Mouse (Mus musculus): Measurements from ENCODE around the gene 2310079G19Rik.

DNA sequence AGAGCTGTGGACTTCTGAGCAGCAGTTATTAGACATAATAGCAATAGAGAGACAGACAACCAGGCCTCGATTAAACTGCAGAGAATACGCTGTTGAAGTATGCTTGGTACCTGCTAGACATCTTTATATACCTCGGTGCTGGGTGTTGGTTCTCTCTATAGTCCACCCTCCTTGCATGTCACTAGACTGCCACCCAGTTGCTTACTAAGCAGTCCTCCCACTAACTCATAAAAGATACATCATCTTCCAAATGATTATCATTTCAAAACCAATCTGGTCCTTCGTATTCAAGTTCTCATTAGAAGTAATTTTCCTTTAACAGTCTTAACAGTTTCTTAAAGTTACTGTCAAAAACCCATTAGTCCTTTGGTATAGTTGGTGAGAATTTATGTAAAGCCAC lies at the start of gene 2310079G19Rik:
- TF ChIP-seq CTCF (IDR thresholded peaks at IDR 0.05; ENCODE audit: low read depth) (no peak), EP300 (IDR thresholded peaks at IDR 0.05; ENCODE audit: low read depth) (no peak)

All from heart, postnatal 0 days (tissue).